Mouse (Mus musculus) midbrain, embryonic 15.5 days (tissue): ENCODE data around the gene Sh2d6. TPM values are rescaled to one million over a fixed set of nuclear protein-coding genes. Genes with fewer than 3 reads are reported as not detected.

ENCODE experiments used
- ATAC-seq: fragments of 200-750 bp; cut with Nextera tagmentation; replicated peaks from 2 replicates; pipeline ENCODE4 v1.8.0; 2017; ENCODE audit warnings: moderate TSS enrichment
- H3K27ac ChIP-seq: fragments of 300-500 bp; sonication (generic); 2 replicates; pipeline ENCODE4 v1.5.1; 2015; ENCODE audit warnings: mild to moderate bottlenecking, inconsistent platforms
- H3K27me3 ChIP-seq: fragments of 300-500 bp; sonication (generic); replicated peaks from 2 replicates; pipeline ENCODE4 v1.6.1; 2015; ENCODE audit warnings: inconsistent platforms
- H3K36me3 ChIP-seq: fragments of 300-500 bp; sonication (generic); replicated peaks from 2 replicates; pipeline ENCODE4 v1.6.1; 2015; ENCODE audit warnings: inconsistent platforms
- H3K4me1 ChIP-seq: fragments of 300-500 bp; sonication (generic); 2 replicates; pipeline ENCODE4 v1.6.1; 2015; ENCODE audit warnings: inconsistent platforms
- H3K4me2 ChIP-seq: fragments of 300-500 bp; sonication (generic); 2 replicates; pipeline ENCODE4 v1.6.1; 2015; ENCODE audit warnings: inconsistent platforms, mild to moderate bottlenecking, moderate library complexity
- H3K4me3 ChIP-seq: fragments of 300-500 bp; sonication (generic); 2 replicates; pipeline ENCODE4 v1.5.1; 2015; ENCODE audit warnings: mild to moderate bottlenecking, inconsistent platforms
- H3K9ac ChIP-seq: fragments of 300-500 bp; sonication (generic); 2 replicates; pipeline ENCODE4 v1.6.1; 2015; ENCODE audit warnings: mild to moderate bottlenecking, inconsistent platforms
- H3K9me3 ChIP-seq: fragments of 300-500 bp; sonication (generic); 2 replicates; pipeline ENCODE4 v1.6.1; 2016; ENCODE audit warnings: inconsistent platforms
- WGBS: fragments of 180-500 bp; shearing (Covaris S2); methylation state at CpG from one replicate; pipeline ENCODE4 v1.1.7; 2015; ENCODE audit warnings: mixed read lengths; 5-methylcytosine and 5-hydroxymethylcytosine counted together
- polyA plus RNA-seq: library from polyadenylated mRNA; unstranded; fragments of >200 nt; fragmentation: Nextera tagmentation; extraction: Ambion mirVana; gene quantifications from 2 replicates; pipeline ENCODE4 v1.2.1, GENCODE M21; 2015

Gene Sh2d6
- polyA plus RNA-seq, 1 experiment from 2014 or later, result 0.65 TPM

DNA sequence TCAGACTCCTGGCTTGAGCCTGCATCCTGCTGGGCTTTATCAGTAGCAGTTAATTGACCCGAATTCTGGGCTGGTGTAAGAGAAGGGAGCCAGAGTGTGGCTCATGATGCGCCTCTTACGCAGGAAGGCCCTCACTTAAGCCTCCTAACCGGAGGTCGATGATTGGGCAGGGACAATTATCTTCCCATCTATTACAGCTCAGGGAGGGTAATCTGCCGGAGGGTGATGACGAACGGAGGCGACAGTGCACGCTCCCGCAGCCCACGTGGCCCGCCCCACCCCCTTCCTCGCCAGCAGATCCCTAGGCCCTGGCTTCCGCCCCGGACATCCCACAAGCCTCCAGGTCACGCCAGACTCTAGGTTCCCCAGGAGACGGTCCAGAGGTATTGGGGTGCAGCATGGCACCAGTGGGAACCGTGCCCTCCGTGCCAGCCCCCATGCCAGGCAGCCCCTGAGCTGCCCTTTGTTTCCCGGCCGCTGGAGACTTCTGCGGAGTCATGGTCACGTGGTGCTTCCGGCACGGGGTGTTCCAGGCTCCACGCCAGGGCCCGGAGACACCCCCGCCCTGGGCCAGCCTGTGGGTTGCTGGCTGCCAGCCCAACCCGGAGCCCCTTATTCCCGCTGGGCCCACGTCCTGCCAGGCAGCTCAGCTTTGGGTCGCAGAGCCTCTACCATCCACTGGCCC lies 9.0 kb downstream of the Sh2d6 start:
- Histone ChIP-seq H3K4me1 (peaks cover 27% of the 10 kb centered on the region), H3K4me3 (peak overlapping the region; percentile 34), H3K9ac (peak overlapping the region; percentile 49), H3K9me3 (no peaks in the 10 kb centered on the region), H3K4me2 (peak overlapping the region; percentile 54), H3K27me3 (no peaks in the 10 kb centered on the region), H3K36me3 (no peaks in the 10 kb centered on the region), H3K27ac (peak overlapping the region; percentile 95)
- peak; percentile 88 for ATAC-seq
- WGBS, result 2% methylated on average over 33 of the region's 33 CpGs

DNA sequence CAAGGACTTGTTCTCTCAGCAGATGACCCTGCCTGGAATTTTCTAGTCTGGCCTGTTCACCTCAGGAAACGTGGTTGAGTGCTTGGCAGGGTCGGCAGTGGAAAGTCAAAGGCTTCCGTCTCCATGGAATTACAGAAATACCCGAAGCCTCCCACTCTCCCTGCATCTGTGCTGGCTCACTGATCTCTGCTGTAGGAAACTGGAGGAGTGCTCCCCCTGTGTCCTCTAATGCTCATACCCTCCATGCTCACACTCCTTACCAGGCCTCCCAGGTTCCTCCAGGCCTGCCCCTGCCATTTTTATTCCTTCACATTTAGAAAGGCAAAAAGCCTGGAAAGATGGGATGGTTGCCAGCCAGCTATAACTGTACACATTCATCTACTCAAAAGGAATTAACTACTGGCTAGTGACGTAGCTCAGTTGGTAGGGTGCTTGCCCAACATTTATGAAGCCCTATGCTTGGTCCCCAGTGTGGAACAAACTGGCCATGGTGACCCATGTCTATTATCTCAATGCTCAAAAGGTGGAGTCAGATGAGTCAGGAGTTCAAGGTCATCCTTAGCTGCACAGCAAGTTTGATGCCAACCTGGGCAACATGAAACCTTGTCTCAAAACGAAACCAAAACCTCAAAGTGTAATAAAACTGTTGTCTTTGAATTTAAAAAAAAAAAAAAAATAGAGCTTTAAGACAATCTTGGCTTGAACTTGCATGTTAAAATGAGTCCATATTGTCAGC lies 10.7 kb downstream of the Sh2d6 start:
- Histone ChIP-seq H3K4me1 (peaks cover 27% of the 10 kb centered on the region), H3K9me3 (no peaks in the 10 kb centered on the region), H3K27ac (0 out of 2 replicates have a peak overlapping the region, but pooled peaks have one; percentile 95), H3K9ac (no peak overlapping the region), H3K27me3 (no peaks in the 10 kb centered on the region), H3K4me2 (no peak overlapping the region), H3K4me3 (no peak overlapping the region), H3K36me3 (no peaks in the 10 kb centered on the region)
- ATAC-seq, result no peak
- WGBS, result 68% methylated on average over 6 of the region's 6 CpGs

DNA sequence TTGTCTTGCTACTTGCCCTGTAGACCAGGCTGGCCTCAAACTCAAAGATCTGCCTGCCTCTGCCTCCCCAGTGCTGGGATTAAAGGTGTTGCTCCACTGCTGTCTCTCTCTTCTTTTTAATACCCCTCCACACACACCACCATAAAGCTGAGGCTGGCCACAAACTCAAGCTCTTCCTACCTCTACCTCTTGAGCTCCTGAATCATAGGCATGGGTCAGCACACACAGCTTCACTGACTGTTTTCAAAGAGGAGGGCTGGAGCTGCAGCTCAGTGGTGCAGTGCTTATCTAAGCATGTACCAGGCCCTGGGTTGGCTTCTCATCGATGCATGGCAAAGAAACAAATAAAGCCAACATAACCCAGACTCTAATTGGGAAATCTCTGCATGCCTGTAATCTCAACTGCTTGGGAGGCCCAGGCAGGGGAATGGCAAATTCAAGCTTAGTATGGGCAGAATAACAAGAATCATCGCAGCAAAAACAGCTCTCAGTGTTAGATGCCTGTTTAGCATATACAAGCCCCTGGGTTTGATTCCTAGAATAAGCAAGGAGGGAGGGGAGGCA lies 11.6 kb downstream of the Sh2d6 start:
- Histone ChIP-seq H3K9me3 (no peaks in the 10 kb centered on the region), H3K27me3 (no peaks in the 10 kb centered on the region), H3K4me2 (no peak overlapping the region), H3K27ac (no peak overlapping the region), H3K4me1 (peaks cover 27% of the 10 kb centered on the region), H3K36me3 (no peaks in the 10 kb centered on the region), H3K4me3 (no peak overlapping the region), H3K9ac (no peak overlapping the region)
- 62% methylated on average over 2 of the region's 2 CpGs for WGBS
- ATAC-seq, result no peak

DNA sequence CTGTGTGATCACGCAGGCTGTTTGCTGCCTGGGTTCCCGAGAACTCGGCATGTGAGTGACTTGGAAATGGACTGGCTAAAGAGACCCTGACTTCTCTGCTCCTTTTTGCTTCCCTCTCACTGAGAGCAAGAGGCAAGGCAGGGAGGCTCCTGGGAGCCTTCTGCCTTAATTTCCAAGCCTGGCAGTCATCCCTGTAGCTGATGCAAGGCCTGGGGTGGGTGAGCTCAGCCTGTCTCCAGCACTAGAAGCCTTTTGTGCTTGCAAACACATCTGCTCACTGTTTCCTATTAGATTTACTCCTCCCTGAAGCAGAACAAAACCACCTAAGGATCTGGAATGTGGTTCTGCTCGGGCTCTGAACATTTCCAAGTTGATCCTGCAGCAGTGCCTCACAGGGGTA lies 12.9 kb downstream of the Sh2d6 start:
- ATAC-seq, result no peak
- Histone ChIP-seq H3K4me1 (peaks cover 22% of the 10 kb centered on the region), H3K36me3 (no peaks in the 10 kb centered on the region), H3K27me3 (no peaks in the 10 kb centered on the region), H3K9ac (no peak overlapping the region), H3K4me2 (no peak overlapping the region), H3K9me3 (no peaks in the 10 kb centered on the region), H3K4me3 (no peak overlapping the region), H3K27ac (no peak overlapping the region)
- 80% methylated on average over 4 of the region's 4 CpGs for WGBS

DNA sequence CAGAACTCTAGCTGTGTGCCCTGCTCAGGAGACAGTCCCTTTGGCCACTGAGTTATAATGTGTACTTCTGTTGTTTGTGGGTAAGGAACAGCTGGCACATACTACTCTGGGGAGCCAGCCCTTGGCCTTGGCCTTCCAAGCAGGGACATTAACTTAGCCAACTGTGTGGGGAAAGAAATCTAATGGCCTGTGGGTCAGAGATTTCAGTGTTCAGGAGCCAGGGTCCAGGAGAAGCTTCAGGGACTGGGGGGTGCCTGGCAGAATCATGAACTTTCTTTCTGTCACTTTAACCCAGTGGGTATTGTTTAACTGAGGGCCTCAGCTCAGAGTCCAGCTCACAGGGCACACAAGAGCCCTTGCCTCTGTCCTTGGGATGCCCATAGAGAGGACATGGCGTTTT lies 15.4 kb downstream of the Sh2d6 start:
- no peaks in the 10 kb centered on the region for H3K4me1 ChIP-seq
- no peak overlapping the region for H3K9ac ChIP-seq
- H3K27ac ChIP-seq, result no peak overlapping the region
- no peaks in the 10 kb centered on the region for H3K9me3 ChIP-seq
- H3K4me3 ChIP-seq, result no peak overlapping the region
- ATAC-seq, result no peak
- no peaks in the 10 kb centered on the region for H3K27me3 ChIP-seq
- no peaks in the 10 kb centered on the region for H3K36me3 ChIP-seq
- H3K4me2 ChIP-seq, result no peak overlapping the region
- 70% methylated on average over 1 of the region's 1 CpGs for WGBS

DNA sequence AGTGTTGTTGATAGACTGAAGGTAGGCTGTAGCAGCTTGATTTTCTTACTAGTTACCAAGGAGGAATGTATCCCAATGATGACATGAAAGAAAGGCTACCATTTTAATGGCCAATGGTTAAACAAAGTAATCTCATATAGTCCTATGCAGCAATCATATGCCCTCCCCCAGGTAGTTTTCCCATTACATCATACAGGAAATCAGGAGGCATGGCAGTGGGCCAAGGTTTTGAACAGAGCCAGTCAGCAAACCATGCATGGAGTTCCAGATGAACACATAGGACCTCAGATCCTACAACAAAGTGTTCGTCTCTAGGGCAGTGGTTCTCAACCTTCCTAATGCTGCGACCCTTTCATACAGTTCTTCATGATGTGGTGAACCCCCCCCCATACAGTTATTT lies 17.6 kb downstream of the Sh2d6 start:
- H3K9me3 ChIP-seq, result no peaks in the 10 kb centered on the region
- WGBS, result 92% methylated on average over 2 of the region's 2 CpGs
- no peak overlapping the region for H3K27ac ChIP-seq
- no peak overlapping the region for H3K4me2 ChIP-seq
- H3K4me1 ChIP-seq, result no peaks in the 10 kb centered on the region
- no peaks in the 10 kb centered on the region for H3K36me3 ChIP-seq
- ATAC-seq, result no peak
- H3K4me3 ChIP-seq, result no peak overlapping the region
- H3K27me3 ChIP-seq, result no peaks in the 10 kb centered on the region
- no peak overlapping the region for H3K9ac ChIP-seq

DNA sequence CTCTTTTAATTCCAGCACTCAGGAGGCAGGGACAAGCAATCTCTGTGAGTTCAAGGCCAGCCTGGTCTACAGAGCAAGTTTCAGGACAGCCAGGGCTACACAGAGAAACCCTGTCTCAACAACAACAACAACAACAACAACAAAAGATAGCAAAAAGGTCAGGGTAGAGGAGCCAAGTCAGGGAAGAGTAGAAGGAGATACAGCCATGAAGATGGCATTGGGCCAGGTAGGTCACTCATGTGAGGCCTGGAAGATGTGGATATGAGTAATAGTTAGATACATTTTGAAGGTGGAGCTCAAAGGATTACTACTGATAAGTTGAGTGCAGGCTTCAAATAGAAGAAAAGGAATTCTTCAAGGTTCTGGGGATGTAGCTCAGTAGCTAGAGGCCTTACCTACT lies 18.2 kb downstream of the Sh2d6 start:
- H3K9me3 ChIP-seq, result no peaks in the 10 kb centered on the region
- no peak overlapping the region for H3K27ac ChIP-seq
- ATAC-seq, result no peak
- H3K9ac ChIP-seq, result no peak overlapping the region
- H3K4me2 ChIP-seq, result no peak overlapping the region
- no peaks in the 10 kb centered on the region for H3K4me1 ChIP-seq
- H3K36me3 ChIP-seq, result no peaks in the 10 kb centered on the region
- H3K4me3 ChIP-seq, result no peak overlapping the region
- no peaks in the 10 kb centered on the region for H3K27me3 ChIP-seq

DNA sequence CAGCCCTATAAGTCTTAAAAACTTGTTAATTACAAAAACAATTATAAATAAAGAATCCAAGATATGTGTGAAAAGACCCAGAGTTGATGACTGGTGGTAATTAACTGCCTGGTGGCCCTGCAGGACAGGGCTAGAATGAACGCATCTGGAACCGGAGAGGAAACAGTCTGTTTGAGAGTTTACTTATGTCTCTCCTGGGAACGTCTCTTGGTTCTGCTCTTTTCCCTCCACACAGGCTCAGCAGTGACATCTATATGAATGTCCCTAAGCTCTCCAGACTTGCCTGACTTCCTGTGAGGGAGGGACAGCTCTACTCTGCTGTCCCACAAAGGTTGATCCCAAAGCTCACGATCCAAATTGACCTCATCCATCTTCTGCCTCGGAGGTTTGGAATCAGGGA lies 22.6 kb downstream of the Sh2d6 start:
- Histone ChIP-seq H3K27ac (no peak overlapping the region), H3K36me3 (no peaks in the 10 kb centered on the region), H3K4me2 (no peak overlapping the region), H3K9ac (no peak overlapping the region), H3K9me3 (no peaks in the 10 kb centered on the region), H3K27me3 (no peaks in the 10 kb centered on the region), H3K4me3 (no peak overlapping the region), H3K4me1 (no peaks in the 10 kb centered on the region)
- WGBS, result 84% methylated on average over 5 of the region's 5 CpGs
- no peak for ATAC-seq

DNA sequence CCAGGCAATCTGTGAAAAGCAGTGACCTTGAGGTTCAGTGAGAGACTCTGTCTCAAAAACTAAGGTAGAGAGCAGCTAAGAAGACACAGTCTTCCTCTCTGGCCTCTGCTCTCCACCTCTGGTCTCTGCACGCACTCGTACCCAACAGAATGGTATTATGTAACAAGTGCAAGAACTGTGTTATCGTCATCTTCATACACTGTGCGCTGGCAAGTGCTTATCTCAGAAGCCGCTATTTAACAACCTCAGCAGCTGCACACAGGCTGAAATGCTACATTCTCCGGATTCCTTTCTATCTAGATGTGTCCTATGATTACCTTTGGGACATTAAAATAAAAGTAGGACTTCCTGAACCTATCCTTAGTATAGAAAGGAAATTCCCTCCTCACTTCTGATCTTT lies 28.6 kb downstream of the Sh2d6 start:
- 88% methylated on average over 6 of the region's 6 CpGs for WGBS
- Histone ChIP-seq H3K4me1 (no peaks in the 10 kb centered on the region), H3K9me3 (no peaks in the 10 kb centered on the region), H3K27ac (no peak overlapping the region), H3K36me3 (no peaks in the 10 kb centered on the region), H3K27me3 (no peaks in the 10 kb centered on the region), H3K9ac (no peak overlapping the region), H3K4me3 (no peak overlapping the region), H3K4me2 (no peak overlapping the region)
- ATAC-seq, result no peak

DNA sequence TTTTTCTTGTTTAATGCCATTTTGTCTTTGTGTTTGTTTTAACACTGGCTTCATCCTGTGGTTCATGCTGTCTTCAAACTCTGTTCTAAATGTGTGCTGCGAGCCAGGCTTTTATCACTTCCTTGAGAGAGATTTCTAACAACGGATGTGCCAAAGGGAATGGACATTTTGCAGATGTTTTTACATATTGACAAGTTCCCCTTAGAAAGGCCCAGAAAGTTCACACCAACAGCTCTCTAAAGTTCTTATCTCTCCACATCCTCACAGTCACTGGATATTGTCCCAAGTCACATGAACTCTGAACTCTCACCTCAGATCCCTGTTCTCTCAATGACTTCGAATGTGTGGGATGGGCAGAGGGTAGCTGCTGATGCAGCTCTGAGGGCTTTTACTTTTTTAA lies 30.4 kb downstream of the Sh2d6 start:
- 82% methylated on average over 3 of the region's 3 CpGs for WGBS
- no peak overlapping the region for H3K4me2 ChIP-seq
- no peak overlapping the region for H3K27ac ChIP-seq
- no peaks in the 10 kb centered on the region for H3K27me3 ChIP-seq
- H3K9ac ChIP-seq, result no peak overlapping the region
- no peak for ATAC-seq
- H3K4me3 ChIP-seq, result no peak overlapping the region
- no peaks in the 10 kb centered on the region for H3K4me1 ChIP-seq
- no peaks in the 10 kb centered on the region for H3K9me3 ChIP-seq
- H3K36me3 ChIP-seq, result no peaks in the 10 kb centered on the region

DNA sequence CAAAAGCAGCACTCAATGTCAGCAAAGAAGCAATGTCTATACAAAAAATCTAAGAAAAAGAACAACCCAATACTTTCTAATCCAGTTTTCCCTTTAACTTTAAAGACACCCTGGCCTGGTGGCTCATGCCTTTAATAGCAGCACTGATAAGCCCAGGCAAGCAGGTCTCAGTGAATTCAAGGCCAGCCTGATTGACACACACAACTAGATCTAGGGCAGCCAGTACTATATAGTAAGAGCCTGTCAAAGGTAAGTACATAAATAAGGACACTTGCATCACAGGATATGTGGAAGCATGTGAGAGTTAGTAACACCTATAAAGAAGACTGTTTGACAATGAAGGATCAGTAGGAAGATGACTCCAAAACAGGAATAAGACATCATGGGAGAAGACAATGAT lies 32.0 kb downstream of the Sh2d6 start:
- Histone ChIP-seq H3K4me2 (no peak overlapping the region), H3K9ac (no peak overlapping the region), H3K36me3 (no peaks in the 10 kb centered on the region), H3K4me1 (no peaks in the 10 kb centered on the region), H3K27ac (no peak overlapping the region), H3K9me3 (no peaks in the 10 kb centered on the region), H3K27me3 (no peaks in the 10 kb centered on the region), H3K4me3 (no peak overlapping the region)
- no peak for ATAC-seq

DNA sequence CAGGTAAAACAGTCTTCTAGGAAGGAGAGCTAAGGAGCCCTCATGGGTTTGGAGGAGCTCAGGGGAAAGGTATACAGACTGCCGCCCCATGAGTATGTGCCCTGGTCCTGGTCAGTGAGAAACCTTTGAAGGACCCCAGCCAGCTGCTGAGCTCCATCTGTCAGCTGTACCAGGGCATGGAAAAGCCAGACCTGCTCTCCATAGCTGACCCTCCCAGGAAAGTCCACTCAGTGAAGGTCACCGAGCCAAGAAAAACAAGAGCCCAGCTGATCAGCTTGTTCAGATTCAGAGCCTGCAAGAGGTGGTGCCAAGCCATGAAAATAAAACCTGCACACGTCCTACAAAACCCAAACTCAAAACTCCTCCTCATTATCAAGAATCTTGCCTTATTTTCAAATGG lies 32.7 kb downstream of the Sh2d6 start:
- no peak overlapping the region for H3K27ac ChIP-seq
- no peak overlapping the region for H3K4me3 ChIP-seq
- WGBS, result 74% methylated on average over 3 of the region's 3 CpGs
- no peaks in the 10 kb centered on the region for H3K4me1 ChIP-seq
- no peaks in the 10 kb centered on the region for H3K27me3 ChIP-seq
- no peaks in the 10 kb centered on the region for H3K36me3 ChIP-seq
- no peak for ATAC-seq
- H3K4me2 ChIP-seq, result no peak overlapping the region
- no peak overlapping the region for H3K9ac ChIP-seq
- no peaks in the 10 kb centered on the region for H3K9me3 ChIP-seq

DNA sequence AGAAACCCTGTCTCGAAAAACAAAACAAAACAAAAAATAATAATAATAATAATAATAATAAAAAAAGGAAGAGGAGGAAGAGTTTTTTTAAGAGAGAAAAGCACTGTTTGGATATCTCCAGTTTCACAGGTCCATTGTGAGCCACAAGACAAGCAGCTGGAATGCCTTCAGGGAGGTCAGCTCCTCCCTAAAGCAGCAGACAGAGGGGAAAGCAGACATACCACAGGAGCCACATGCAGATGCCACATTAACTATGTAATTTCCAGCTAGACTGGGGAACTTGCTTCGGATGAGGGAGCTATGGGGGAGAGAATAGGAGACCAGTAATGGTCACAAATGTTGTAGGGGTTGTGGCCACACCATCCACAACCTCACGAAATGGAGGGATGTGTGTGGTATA lies 34.2 kb downstream of the Sh2d6 start:
- H3K9ac ChIP-seq, result no peak overlapping the region
- no peaks in the 10 kb centered on the region for H3K36me3 ChIP-seq
- no peaks in the 10 kb centered on the region for H3K9me3 ChIP-seq
- WGBS, result 69% methylated on average over 3 of the region's 3 CpGs
- no peaks in the 10 kb centered on the region for H3K27me3 ChIP-seq
- H3K4me1 ChIP-seq, result no peaks in the 10 kb centered on the region
- no peak overlapping the region for H3K27ac ChIP-seq
- H3K4me3 ChIP-seq, result no peak overlapping the region
- no peak for ATAC-seq
- no peak overlapping the region for H3K4me2 ChIP-seq
